ENCODE assay signal across 7 mouse cellular contexts in genomic region chr9:108460319-108461178, GRCm38 (mm10). TPM values are rescaled to one million over a fixed set of nuclear protein-coding genes. Genes with fewer than 3 reads are reported as not detected.
DNase-seq lines count a peak whose midpoint lies in the region; ATAC-seq lines count a peak whose summit lies in the region.

TSS of gene Ccdc71 (plus strand) at chr9:108460527.

- intact Hi-C loops in left cerebral cortex, postnatal 4 days (cut with DNase I): no loop called here

- peak within 1 kb of the TSS; percentile 94 for H3K4me3 ChIP-seq in embryonic facial prominence, embryonic 11.5 days (ENCODE audit: low read depth, low read length)
- peak within 1 kb of the TSS; percentile 69 for H3K4me3 ChIP-seq in midbrain, embryonic 11.5 days (ENCODE audit: low read depth, low read length)

- no peaks in the 10 kb centered on the region for H3K27me3 ChIP-seq in embryonic facial prominence, embryonic 11.5 days (ENCODE audit: control insufficient read depth, insufficient read depth, low read length)
- H3K27me3 ChIP-seq in midbrain, embryonic 11.5 days (ENCODE audit: control insufficient read depth, insufficient read depth, low read length): no peaks in the 10 kb centered on the region

- peak; percentile 81 for ATAC-seq in embryonic facial prominence, embryonic 11.5 days (replicated peaks; ENCODE audit: insufficient number of reproducible peaks, low FRiP score, low TSS enrichment, low read depth)
- ATAC-seq in midbrain, embryonic 11.5 days (ENCODE audit: low FRiP score): peak; percentile 86

- peak within 1 kb of the TSS; percentile 89 for H3K9ac ChIP-seq in embryonic facial prominence, embryonic 11.5 days (replicated peaks; ENCODE audit: low read length)
- H3K9ac ChIP-seq in midbrain, embryonic 11.5 days (ENCODE audit: low read length): peak within 1 kb of the TSS; percentile 73

- peaks cover 3% of the 10 kb centered on the region; the same call in 1 of the 2 replicates for H3K36me3 ChIP-seq in embryonic facial prominence, embryonic 11.5 days (replicated peaks; ENCODE audit: control insufficient read depth, insufficient read depth, low read depth, low read length)
- peaks cover 19% of the 10 kb centered on the region for H3K36me3 ChIP-seq in midbrain, embryonic 11.5 days (ENCODE audit: control insufficient read depth, insufficient read depth, low read length)

- peak; percentile 94 for DNase-seq in adrenal gland, postnatal 14 days
- DNase-seq in embryonic facial prominence, embryonic 11.5 days (ENCODE audit: low spot score): peak; percentile 90
- peak; percentile 99 for DNase-seq in heart, adult 11 months
- DNase-seq in kidney, adult 11 months: peak; percentile 81
- DNase-seq in left cerebral cortex, postnatal 4 days: peak; percentile 91
- peak; percentile 99 for DNase-seq in midbrain, embryonic 11.5 days (ENCODE audit: low spot score, missing footprints)
- DNase-seq in right cerebral cortex, postnatal 4 days: peak; percentile 87

- H3K4me1 ChIP-seq in embryonic facial prominence, embryonic 11.5 days (ENCODE audit: control insufficient read depth, insufficient read depth, low read length): no peaks in the 10 kb centered on the region
- peaks cover 11% of the 10 kb centered on the region for H3K4me1 ChIP-seq in midbrain, embryonic 11.5 days (ENCODE audit: control insufficient read depth, insufficient read depth, low read length)

- under 1% methylated on average over 49 of the region's 52 CpGs for WGBS in embryonic facial prominence, embryonic 11.5 days
- WGBS in midbrain, embryonic 11.5 days: under 1% methylated on average over 40 of the region's 52 CpGs

- H3K4me2 ChIP-seq in embryonic facial prominence, embryonic 11.5 days (ENCODE audit: low read depth, low read length): peak within 1 kb of the TSS; percentile 81
- peak within 1 kb of the TSS; percentile 87 for H3K4me2 ChIP-seq in midbrain, embryonic 11.5 days

- peak within 1 kb of the TSS; percentile 85 for H3K27ac ChIP-seq in embryonic facial prominence, embryonic 11.5 days (replicated peaks; ENCODE audit: low read depth, low read length)
- peak within 1 kb of the TSS; percentile 49 for H3K27ac ChIP-seq in midbrain, embryonic 11.5 days (ENCODE audit: low read depth, low read length)

- no peaks in the 10 kb centered on the region for H3K9me3 ChIP-seq in embryonic facial prominence, embryonic 11.5 days (replicated peaks; ENCODE audit: control insufficient read depth, low read length)
- H3K9me3 ChIP-seq in midbrain, embryonic 11.5 days (ENCODE audit: control insufficient read depth, low read length): no peaks in the 10 kb centered on the region

RNA-seq across cellular contexts. Expression of gene Ccdc71, which starts in this region (rescaled TPM):
- 35.1 and 36.4 TPM in 2 replicates for total RNA-seq in adrenal gland, postnatal 14 days (2021)
- polyA plus RNA-seq in embryonic facial prominence, embryonic 11.5 days (2014; fragmentation: Nextera tagmentation; extraction: Ambion mirVana): 49.1 and 63.2 TPM in 2 replicates
- total RNA-seq in left cerebral cortex, postnatal 4 days (2021): 10 to 100 TPM; 44.3 to 45.7 TPM
- 48.1 and 48.6 TPM in 2 replicates for polyA plus RNA-seq in midbrain, embryonic 11.5 days (2014; fragmentation: Nextera tagmentation; extraction: Ambion mirVana)

Comparison
In these comparisons a context has a peak if more than half of its experiments do, and no peak if none do; other contexts are left out.
1. Peak in every context shown above with its lines: DNase-seq, ATAC-seq, H3K4me3 ChIP-seq and H3K27ac ChIP-seq.